Mouse (Mus musculus): ENCODE measurements around the gene A730061H03Rik. TPM values are rescaled to one million over a fixed set of nuclear protein-coding genes. Genes with fewer than 3 reads are reported as not detected.

Gene A730061H03Rik
- total and polyA plus RNA-seq, 2 experiments, result 0.42 TPM; not detected in 1

DNA sequence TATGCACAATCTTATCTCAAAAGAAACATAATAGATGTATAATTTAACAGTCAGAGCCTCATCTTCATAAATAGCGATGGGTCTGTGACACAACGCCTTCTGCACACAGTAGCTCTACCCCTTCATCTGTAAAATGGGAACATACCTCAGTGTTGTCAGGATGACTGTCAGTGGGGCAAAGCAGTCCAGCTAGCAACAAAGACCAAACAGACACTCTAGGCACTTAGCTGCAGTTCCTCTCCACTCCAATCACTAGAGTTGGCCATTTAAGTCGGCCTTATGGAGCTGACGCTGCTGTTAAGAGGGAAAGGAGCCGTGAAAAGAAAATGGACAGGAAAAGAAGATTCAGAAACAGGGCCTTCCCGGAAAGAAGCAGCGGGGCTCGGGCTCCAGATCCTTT is 8.4 kb downstream of the A730061H03Rik start:
- Histone ChIP-seq H3K27ac (replicated peaks; ENCODE audit: insufficient read depth, low read depth, low read length) (no peak overlapping the region), H3K79me2 (ENCODE audit: control insufficient read depth, insufficient read depth, low read length) (no peaks in the 10 kb centered on the region), H3K9ac (ENCODE audit: low read depth, low read length) (no peak overlapping the region), H3K4me3 (ENCODE audit: insufficient read depth, low read depth, low read length) (no peak overlapping the region), H3K4me1 (ENCODE audit: control insufficient read depth, insufficient read depth, low read length) (0 out of 2 replicates have a peak, but pooled peaks cover under 1% of the 10 kb centered on the region), H3K27me3 (ENCODE audit: control insufficient read depth, insufficient read depth, low read length) (no peaks in the 10 kb centered on the region), H3K36me3 (ENCODE audit: control insufficient read depth, insufficient read depth, low read length) (no peaks in the 10 kb centered on the region)
- TF ChIP-seq CTCF (IDR thresholded peaks at IDR 0.05; ENCODE audit: low read depth, low read length), result no peak
- no peak for TF ChIP-seq POLR2A (IDR thresholded peaks at IDR 0.05; ENCODE audit: extremely low read depth, insufficient read depth, low read length)
- no peak for DNase-seq (ENCODE audit: extremely low read depth, low read depth, low spot score)
- WGBS, result 96% methylated on average over 8 of the region's 8 CpGs

DNA sequence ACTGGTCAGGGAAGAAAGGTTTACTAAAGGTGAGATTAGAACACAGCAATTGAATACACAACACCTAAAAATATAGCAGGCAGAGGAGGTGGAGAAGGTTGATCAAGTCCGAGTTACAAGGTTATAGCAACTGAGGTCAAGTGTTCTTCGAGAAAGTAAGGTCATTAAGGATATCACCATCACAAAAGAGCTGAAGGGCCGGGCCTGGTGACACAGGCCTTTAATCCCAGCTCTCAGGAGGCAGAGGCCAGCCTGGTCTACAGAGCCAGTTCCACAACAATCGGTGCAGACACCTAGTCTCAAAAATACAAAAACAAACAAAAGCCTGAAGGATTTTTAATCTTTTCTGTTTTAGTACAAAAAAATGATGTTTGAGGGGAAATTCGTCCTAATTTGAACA is 8.9 kb downstream of the A730061H03Rik start:
- Histone ChIP-seq H3K4me1 (ENCODE audit: control insufficient read depth, insufficient read depth, low read length) (no peaks in the 10 kb centered on the region), H3K36me3 (ENCODE audit: control insufficient read depth, insufficient read depth, low read length) (no peaks in the 10 kb centered on the region), H3K4me3 (ENCODE audit: insufficient read depth, low read depth, low read length) (no peak overlapping the region), H3K9ac (ENCODE audit: low read depth, low read length) (no peak overlapping the region), H3K27ac (replicated peaks; ENCODE audit: insufficient read depth, low read depth, low read length) (no peak overlapping the region), H3K79me2 (ENCODE audit: control insufficient read depth, insufficient read depth, low read length) (no peaks in the 10 kb centered on the region), H3K27me3 (ENCODE audit: control insufficient read depth, insufficient read depth, low read length) (no peaks in the 10 kb centered on the region)
- 77% methylated on average over 5 of the region's 5 CpGs for WGBS
- TF ChIP-seq POLR2A (IDR thresholded peaks at IDR 0.05; ENCODE audit: extremely low read depth, insufficient read depth, low read length), result no peak
- no peak for TF ChIP-seq CTCF (IDR thresholded peaks at IDR 0.05; ENCODE audit: low read depth, low read length)
- DNase-seq (ENCODE audit: extremely low read depth, low read depth, low spot score), result no peak

DNA sequence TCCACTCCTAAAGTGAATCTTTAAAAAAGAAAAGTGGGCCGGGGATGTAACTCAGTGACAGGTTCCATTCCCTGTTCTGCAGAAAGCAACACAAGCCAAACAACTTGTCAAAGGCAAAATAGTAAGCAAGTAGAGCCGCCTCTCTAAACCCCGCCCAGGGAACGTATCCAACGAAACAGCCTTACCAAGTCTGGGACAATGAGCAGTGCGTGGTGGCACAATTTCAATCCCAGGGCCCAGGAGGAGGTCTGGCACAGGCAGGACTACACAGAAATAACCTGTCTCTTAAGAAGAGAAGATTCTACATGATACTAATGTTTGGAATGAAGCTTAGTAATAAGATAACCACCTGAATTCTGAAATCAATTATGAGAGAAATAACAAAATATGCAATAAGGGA is 10.0 kb downstream of the A730061H03Rik start:
- H3K36me3 ChIP-seq (ENCODE audit: control insufficient read depth, insufficient read depth, low read length), result no peaks in the 10 kb centered on the region
- H3K27me3 ChIP-seq (ENCODE audit: control insufficient read depth, insufficient read depth, low read length), result no peaks in the 10 kb centered on the region
- H3K4me3 ChIP-seq (ENCODE audit: insufficient read depth, low read depth, low read length), result no peak overlapping the region
- no peaks in the 10 kb centered on the region for H3K4me1 ChIP-seq (ENCODE audit: control insufficient read depth, insufficient read depth, low read length)
- H3K79me2 ChIP-seq (ENCODE audit: control insufficient read depth, insufficient read depth, low read length), result no peaks in the 10 kb centered on the region
- 84% methylated on average over 6 of the region's 6 CpGs for WGBS
- TF ChIP-seq POLR2A (IDR thresholded peaks at IDR 0.05; ENCODE audit: extremely low read depth, insufficient read depth, low read length), result no peak
- TF ChIP-seq CTCF (IDR thresholded peaks at IDR 0.05; ENCODE audit: low read depth, low read length), result no peak
- no peak for DNase-seq (ENCODE audit: extremely low read depth, low read depth, low spot score)
- H3K27ac ChIP-seq (replicated peaks; ENCODE audit: insufficient read depth, low read depth, low read length), result no peak overlapping the region
- H3K9ac ChIP-seq (ENCODE audit: low read depth, low read length), result no peak overlapping the region

DNA sequence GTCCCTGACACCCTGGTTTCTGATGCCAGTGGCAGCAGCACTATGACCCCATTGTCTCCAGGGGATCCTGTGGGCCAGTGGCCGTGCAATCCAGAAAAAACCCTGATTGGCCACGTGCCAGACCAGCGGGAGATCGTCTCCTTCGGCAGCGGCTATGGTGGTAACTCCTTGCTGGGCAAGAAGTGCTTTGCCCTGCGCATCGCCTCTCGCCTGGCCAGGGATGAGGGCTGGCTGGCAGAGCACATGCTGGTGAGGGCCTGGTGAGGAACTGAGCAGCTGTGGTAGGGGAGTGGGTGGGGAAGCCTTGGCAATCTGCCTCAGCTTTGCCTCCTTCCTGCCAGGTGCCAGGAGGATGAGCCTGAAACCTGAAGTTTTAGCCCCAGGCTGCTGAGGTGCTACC is 15.9 kb downstream of the A730061H03Rik start:
- Histone ChIP-seq H3K9ac (ENCODE audit: low read depth, low read length) (no peak overlapping the region), H3K36me3 (ENCODE audit: control insufficient read depth, insufficient read depth, low read length) (no peaks in the 10 kb centered on the region), H3K4me1 (ENCODE audit: control insufficient read depth, insufficient read depth, low read length) (no peaks in the 10 kb centered on the region), H3K79me2 (ENCODE audit: control insufficient read depth, insufficient read depth, low read length) (no peaks in the 10 kb centered on the region), H3K4me3 (ENCODE audit: insufficient read depth, low read depth, low read length) (no peak overlapping the region), H3K27ac (replicated peaks; ENCODE audit: insufficient read depth, low read depth, low read length) (no peak overlapping the region), H3K27me3 (ENCODE audit: control insufficient read depth, insufficient read depth, low read length) (no peaks in the 10 kb centered on the region)
- no peak for TF ChIP-seq POLR2A (IDR thresholded peaks at IDR 0.05; ENCODE audit: extremely low read depth, insufficient read depth, low read length)
- no peak for TF ChIP-seq CTCF (IDR thresholded peaks at IDR 0.05; ENCODE audit: low read depth, low read length)
- WGBS, result 89% methylated on average over 9 of the region's 9 CpGs
- no peak for DNase-seq (ENCODE audit: extremely low read depth, low read depth, low spot score)

DNA sequence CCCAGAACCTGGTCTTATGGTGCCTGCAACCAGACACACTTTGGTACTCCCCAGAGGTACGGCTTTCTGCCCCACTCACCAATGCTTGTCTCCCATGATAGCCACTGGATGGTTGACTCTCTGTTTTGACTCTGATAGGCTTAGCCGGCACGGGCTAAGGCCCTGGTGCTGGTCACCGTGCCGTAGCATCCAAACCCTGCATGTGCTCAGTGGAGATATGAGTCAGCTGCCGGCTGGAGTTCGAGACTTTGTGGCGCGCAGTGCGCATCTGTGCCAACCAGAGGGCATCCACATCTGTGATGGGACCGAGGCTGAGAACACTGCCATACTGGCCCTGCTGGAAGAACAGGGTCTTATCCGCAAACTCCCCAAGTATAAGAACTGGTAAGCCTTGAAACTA is 17.9 kb downstream of the A730061H03Rik start:
- no peaks in the 10 kb centered on the region for H3K36me3 ChIP-seq (ENCODE audit: control insufficient read depth, insufficient read depth, low read length)
- H3K79me2 ChIP-seq (ENCODE audit: control insufficient read depth, insufficient read depth, low read length), result no peaks in the 10 kb centered on the region
- no peak overlapping the region for H3K27ac ChIP-seq (replicated peaks; ENCODE audit: insufficient read depth, low read depth, low read length)
- no peak overlapping the region for H3K4me3 ChIP-seq (ENCODE audit: insufficient read depth, low read depth, low read length)
- no peak overlapping the region for H3K9ac ChIP-seq (ENCODE audit: low read depth, low read length)
- TF ChIP-seq CTCF (IDR thresholded peaks at IDR 0.05; ENCODE audit: low read depth, low read length) (no peak), POLR2A (IDR thresholded peaks at IDR 0.05; ENCODE audit: extremely low read depth, insufficient read depth, low read length) (no peak)
- no peak for DNase-seq (ENCODE audit: extremely low read depth, low read depth, low spot score)
- no peaks in the 10 kb centered on the region for H3K27me3 ChIP-seq (ENCODE audit: control insufficient read depth, insufficient read depth, low read length)
- H3K4me1 ChIP-seq (ENCODE audit: control insufficient read depth, insufficient read depth, low read length), result no peaks in the 10 kb centered on the region
- WGBS, result 97% methylated on average over 12 of the region's 12 CpGs

DNA sequence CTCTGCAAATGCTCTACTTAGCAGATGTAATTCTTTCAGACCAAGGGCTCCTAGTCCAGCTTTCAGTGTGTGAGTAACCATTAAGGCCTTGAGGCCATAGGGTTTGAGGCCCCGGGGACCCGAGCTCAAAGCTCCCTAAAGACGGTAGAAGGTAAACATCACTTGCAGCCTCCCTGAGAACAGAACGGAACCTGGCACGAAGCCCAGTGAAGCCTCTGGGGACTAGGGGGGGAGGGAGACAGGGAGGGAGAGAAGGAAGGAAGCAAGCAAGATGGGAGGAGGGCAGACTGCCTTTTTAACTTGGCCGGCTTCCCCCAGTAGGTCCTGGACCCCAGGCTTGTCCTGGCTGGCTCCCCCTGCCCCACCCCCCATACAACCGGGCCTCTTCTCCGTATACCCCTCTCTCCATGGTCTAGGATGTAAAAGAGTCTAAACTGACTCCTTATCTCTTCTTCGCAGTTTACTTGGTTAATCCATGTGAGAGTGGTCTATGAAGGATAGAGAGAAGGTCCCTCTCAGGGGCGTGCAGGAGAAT is 19.4 kb downstream of the A730061H03Rik start:
- no peak for DNase-seq (ENCODE audit: extremely low read depth, low read depth, low spot score)
- Histone ChIP-seq H3K4me1 (ENCODE audit: control insufficient read depth, insufficient read depth, low read length) (no peaks in the 10 kb centered on the region), H3K36me3 (ENCODE audit: control insufficient read depth, insufficient read depth, low read length) (no peaks in the 10 kb centered on the region), H3K27ac (replicated peaks; ENCODE audit: insufficient read depth, low read depth, low read length) (no peak overlapping the region), H3K79me2 (ENCODE audit: control insufficient read depth, insufficient read depth, low read length) (no peaks in the 10 kb centered on the region), H3K9ac (ENCODE audit: low read depth, low read length) (peak overlapping the region; percentile 61), H3K27me3 (ENCODE audit: control insufficient read depth, insufficient read depth, low read length) (no peaks in the 10 kb centered on the region), H3K4me3 (ENCODE audit: insufficient read depth, low read depth, low read length) (peak overlapping the region; percentile 74)
- 33% methylated on average over 10 of the region's 10 CpGs for WGBS
- TF ChIP-seq POLR2A (IDR thresholded peaks at IDR 0.05; ENCODE audit: extremely low read depth, insufficient read depth, low read length), result no peak
- TF ChIP-seq CTCF (IDR thresholded peaks at IDR 0.05; ENCODE audit: low read depth, low read length), result no peak

Data from liver, adult 2 months (tissue).